Mouse (Mus musculus) cerebellum, adult 2 months (tissue): ENCODE results near the gene Des. TPM values are rescaled to one million over a fixed set of nuclear protein-coding genes. Genes with fewer than 3 reads are reported as not detected.

Experiments
- DNase-seq, 2 experiments: peaks; one replicate each; pipeline ENCODE4 v3.0.0; 2021
- H3K27ac ChIP-seq: fragments of 200-500 bp; 2 replicates; pipeline ENCODE4 v1.5.1; 2012; ENCODE audit warnings: low read length, control low read depth, inconsistent platforms; ENCODE audit not compliant: insufficient read depth
- H3K27me3 ChIP-seq: fragments of 200-500 bp; 2 replicates; pipeline ENCODE4 v1.6.1; 2012; ENCODE audit warnings: inconsistent platforms, mild to moderate bottlenecking, low read length, moderate library complexity; ENCODE audit not compliant: control insufficient read depth, insufficient read depth
- H3K4me1 ChIP-seq: fragments of 200-500 bp; 2 replicates; pipeline ENCODE4 v1.6.1; 2011; ENCODE audit warnings: low read length; ENCODE audit not compliant: control insufficient read depth, insufficient read depth
- H3K4me3 ChIP-seq: fragments of 200-500 bp; replicated peaks from 2 replicates; pipeline ENCODE3; 2011; ENCODE audit warnings: mild to moderate bottlenecking, low read depth, low read length, control low read depth; ENCODE audit not compliant: insufficient read depth
- CTCF ChIP-seq: fragments of 200-500 bp; IDR thresholded peaks from 2 replicates; pipeline ENCODE4 v1.5.1; 2011; ENCODE audit warnings: low read depth, mild to moderate bottlenecking, control low read depth, low read length, moderate library complexity, borderline replicate concordance; ENCODE audit not compliant: insufficient read depth
- POLR2A ChIP-seq: fragments of 200-500 bp; IDR thresholded peaks from 2 replicates; pipeline ENCODE4 v1.6.1; 2011; ENCODE audit warnings: low read length, control low read depth, borderline replicate concordance; ENCODE audit not compliant: insufficient read depth
- WGBS: fragments of 180-500 bp; shearing (Covaris S2); methylation state at CpG from one replicate; pipeline ENCODE4 v1.1.7; 2018; 5-methylcytosine and 5-hydroxymethylcytosine counted together
- polyA plus RNA-seq: library from polyadenylated mRNA; depleted of rRNA; stranded (reverse); fragments of >200 nt; gene quantifications from 2 replicates; pipeline ENCODE4 v1.2.3, GENCODE M21; 2012

Gene Des
- polyA plus RNA-seq, 1 experiment: 2.1 TPM

DNA sequence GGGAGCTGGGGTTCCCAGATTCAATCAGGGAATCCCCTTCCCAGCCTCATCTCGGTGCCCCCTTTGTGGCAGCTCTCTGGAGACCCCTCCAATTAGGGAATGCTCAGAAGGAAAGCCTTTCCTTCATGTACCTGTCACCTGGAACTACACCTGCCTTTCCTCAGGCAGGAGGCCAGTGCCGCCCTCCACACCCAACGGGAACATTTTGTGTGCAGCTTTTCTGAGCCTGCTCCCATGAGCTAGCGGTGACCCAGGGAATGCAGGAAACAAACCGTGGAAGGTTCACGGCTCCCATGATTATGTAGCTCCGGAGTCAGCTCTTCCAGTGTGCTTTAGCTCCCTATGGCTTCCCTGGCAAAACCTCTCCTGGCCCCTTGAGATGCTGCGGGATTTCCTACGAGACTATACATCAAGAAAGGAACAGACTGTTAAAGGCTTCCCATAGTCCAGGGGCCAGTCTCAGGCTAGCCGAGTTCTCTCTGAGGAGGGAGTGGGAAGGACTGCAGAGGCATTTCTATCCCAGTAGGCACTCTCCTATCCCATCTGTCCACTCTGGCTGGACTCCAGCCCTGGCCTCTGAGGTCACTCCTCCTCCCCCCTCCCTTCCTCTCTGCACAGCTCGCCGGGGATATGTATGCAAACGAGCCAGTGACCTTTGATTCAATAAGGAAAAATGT lies 10.0 kb downstream of the Des start:
- peak; percentile 99 for DNase-seq
- Histone ChIP-seq H3K4me3 (peak overlapping the region; percentile 56), H3K4me1 (peaks cover 52% of the 10 kb centered on the region), H3K27me3 (no peaks in the 10 kb centered on the region), H3K27ac (peak overlapping the region; percentile 98)
- WGBS: 4% methylated on average over 13 of the region's 13 CpGs
- TF ChIP-seq POLR2A (peak; percentile 66; the same call in 1 of the 2 replicates), CTCF (0 out of 2 replicates have a peak, but pooled peaks have one; percentile 26)

DNA sequence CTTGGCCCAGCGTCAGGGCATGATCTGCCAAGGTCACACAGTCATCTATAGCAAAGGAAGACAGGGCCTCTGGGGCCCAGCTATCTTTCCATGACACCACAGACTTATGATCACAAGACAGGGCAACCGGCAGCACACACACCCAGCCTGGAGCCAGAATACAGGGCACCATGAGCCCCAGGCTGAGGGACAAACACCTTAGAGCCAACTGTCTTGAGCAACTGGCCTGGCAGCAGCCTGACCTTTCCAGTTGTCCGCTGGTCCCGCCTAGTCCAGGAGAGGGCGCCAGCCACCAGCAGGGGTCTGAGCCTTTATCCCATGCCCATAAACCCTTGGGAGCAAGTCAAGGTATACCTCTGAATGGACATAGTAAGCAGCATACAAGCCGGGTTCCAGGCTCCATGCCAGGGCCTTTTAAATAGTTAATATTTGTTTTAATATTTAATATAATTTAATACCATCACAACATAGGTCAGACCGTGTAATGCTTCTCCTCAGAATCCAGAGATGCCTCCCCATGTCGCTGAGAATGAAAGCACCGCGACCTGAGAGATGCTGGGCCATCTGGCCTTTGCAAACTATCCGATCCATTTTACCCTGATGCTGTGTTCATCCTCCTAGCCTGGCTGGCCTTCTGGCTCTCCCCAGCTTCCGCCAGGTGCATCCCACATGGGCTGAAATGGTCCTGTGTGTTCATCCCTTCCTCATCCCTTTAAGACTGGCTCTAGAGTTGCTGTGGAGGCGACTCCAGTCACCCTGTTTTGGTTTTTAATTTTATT lies 11.4 kb downstream of the Des start:
- peaks cover 41% of the 10 kb centered on the region for H3K4me1 ChIP-seq
- H3K27ac ChIP-seq: peak overlapping the region; percentile 92
- TF ChIP-seq POLR2A (no peak), CTCF (peak; percentile 49; the same call in 1 of the 2 replicates)
- no peaks in the 10 kb centered on the region for H3K27me3 ChIP-seq
- DNase-seq: peak; percentile 77 to 80
- H3K4me3 ChIP-seq: no peak overlapping the region
- WGBS: 22% methylated on average over 13 of the region's 13 CpGs

DNA sequence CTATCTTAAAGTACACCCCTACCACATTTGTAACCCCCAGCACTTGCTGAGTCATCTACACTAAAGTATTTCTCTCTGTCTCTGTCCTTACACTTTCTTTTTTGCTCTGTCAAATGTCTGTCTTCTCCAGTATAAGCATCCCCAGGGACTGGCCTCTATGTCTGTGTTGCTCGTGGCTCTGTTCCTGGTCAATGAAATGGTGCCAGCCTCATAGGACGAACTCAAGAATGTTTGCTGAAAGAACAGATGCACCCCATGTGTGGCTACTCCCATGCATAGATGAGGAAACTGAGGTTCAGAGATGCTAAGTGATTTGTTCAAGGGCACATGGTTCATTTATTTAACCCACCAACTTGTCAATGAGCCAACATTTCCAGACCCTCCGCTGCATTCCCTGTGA lies 12.3 kb downstream of the Des start:
- Histone ChIP-seq H3K27me3 (no peaks in the 10 kb centered on the region), H3K4me3 (no peak overlapping the region), H3K4me1 (peaks cover 32% of the 10 kb centered on the region), H3K27ac (no peak overlapping the region; the same call in 1 of the 2 replicates)
- no peak for TF ChIP-seq CTCF
- peak in 1 of 2 experiments; percentile 26 for DNase-seq
- WGBS: 34% methylated on average over 3 of the region's 3 CpGs

DNA sequence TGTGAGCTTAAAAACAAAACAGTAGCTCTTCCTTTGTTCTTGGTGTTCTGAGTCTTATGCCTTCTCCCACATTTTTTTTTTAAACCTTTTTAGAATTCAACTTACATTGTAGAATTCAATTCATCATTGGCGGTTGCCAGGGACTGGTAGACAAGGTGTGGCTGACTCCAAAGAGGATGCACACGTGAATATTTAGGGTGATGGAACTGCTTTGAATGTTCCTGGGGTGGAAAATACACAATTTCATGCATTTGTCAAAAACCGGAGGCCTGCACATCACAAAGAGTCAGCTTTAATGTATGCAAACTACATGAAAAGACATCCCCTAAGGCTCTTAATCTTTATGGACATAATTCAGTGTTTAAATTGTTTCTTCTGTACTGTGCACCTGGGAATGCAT lies 13.1 kb downstream of the Des start:
- Histone ChIP-seq H3K27ac (no peak overlapping the region), H3K4me3 (no peak overlapping the region), H3K4me1 (peaks cover 27% of the 10 kb centered on the region), H3K27me3 (no peaks in the 10 kb centered on the region)
- DNase-seq: peak in 1 of 2 experiments; percentile 6
- TF ChIP-seq CTCF: no peak
- TF ChIP-seq POLR2A: no peak
- 77% methylated on average over 3 of the region's 3 CpGs for WGBS

DNA sequence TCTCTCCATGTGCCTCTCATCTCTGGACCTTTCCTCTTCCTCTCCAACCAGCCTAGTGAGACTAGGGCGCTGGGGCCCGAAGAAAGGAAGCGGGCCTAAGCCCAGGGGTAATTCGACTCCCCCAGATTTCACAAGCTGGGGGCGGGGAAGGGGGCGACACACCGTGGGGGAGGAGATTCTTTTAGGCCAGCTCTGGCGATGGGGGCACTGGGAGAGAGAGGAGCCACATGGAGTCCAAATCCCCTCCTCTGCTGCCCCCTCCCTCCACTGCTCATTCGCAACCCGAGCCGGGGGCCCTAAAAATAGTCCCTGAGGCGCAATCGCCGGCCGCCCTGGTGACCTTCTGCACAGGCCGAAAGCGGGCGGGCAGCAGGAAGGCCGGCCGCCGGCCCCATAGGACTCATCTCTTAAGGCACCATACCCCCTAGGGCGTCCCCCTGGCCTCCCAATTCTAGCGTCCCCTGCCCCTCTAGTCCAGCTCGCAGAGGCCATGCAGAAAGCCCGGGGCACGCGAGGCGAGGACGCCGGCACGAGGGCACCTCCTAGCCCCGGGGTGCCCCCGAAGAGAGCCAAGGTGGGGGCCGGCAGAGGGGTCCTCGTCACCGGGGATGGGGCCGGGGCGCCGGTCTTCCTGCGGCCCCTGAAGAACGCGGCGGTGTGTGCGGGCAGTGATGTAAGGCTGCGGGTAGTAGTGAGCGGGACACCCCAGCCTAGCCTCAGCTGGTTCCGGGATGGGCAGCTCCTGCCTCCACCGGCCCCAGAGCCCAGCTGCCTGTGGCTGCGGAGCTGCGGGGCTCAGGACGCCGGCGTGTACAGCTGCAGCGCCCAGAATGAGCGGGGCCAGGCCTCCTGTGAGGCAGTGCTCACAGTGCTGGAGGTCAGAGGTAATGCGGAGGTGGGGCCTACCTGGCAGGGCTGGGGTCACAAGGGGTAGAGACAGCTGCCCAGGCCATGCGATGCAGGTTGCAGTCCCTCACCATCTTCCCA lies 15.1 kb downstream of the Des start, which contains the start of gene Speg:
TSS of gene Speg (plus strand) at position 348 of the 987 bp plus-strand sequence.
- no peaks in the 10 kb centered on the region for H3K27me3 ChIP-seq
- DNase-seq: peak in 1 of 2 experiments; percentile 22
- H3K27ac ChIP-seq: no peak within 1 kb of the TSS
- TF ChIP-seq POLR2A (no peak), CTCF (no peak)
- no peak within 1 kb of the TSS for H3K4me3 ChIP-seq
- H3K4me1 ChIP-seq: peaks cover 32% of the 10 kb centered on the region
- 42% methylated on average over 57 of the region's 57 CpGs for WGBS

DNA sequence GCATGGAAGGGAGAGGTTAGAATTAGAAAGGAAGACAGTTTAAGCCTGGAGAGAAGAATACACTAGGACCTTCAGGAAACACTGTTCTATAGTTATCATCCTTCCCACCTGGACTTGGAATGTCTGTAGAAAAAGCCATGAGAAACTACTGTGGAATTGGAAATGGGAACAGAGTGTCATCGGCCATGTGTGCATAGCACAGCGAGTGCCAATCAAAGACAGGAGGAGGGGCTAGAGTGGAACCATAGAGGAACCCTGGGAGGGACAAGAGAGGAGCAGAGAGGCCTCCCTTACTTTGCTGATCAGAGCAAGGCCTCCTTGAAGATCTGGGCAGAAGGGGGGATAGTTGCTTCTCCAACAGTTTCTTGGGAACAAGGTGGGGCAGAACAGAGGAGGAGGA lies 19.1 kb downstream of the Des start:
- no peak for DNase-seq
- WGBS: 51% methylated on average over 2 of the region's 2 CpGs
- no peak overlapping the region; the same call in 1 of the 2 replicates for H3K27ac ChIP-seq
- H3K27me3 ChIP-seq: no peaks in the 10 kb centered on the region
- peaks cover 31% of the 10 kb centered on the region for H3K4me1 ChIP-seq
- TF ChIP-seq CTCF (no peak), POLR2A (no peak)
- H3K4me3 ChIP-seq: no peak overlapping the region

DNA sequence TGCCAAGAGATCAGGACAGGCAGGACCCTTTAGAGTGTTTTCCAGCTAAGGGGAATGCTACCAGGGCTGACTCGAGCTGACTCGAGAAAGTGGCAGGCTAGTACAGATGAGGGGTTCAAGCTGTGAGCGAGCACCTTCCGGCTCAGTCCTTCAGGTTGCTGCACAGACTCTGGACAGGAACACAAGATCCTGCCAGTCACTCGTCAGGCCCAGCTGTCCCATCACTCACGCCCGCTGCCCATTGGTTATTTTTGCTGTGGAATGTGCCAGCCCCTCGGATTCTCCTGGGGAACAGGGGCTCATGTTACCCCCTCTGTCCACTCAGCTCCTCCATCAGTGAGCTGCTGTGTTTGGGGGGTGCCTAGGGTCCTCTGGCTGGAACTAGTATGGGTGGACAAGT lies 19.8 kb downstream of the Des start:
- TF ChIP-seq POLR2A: no peak
- no peak for TF ChIP-seq CTCF
- WGBS: 49% methylated on average over 8 of the region's 8 CpGs
- H3K4me1 ChIP-seq: peaks cover 38% of the 10 kb centered on the region

More for the DNA sequence above, 19.8 kb downstream of the Des start:
- no peak for DNase-seq
- H3K4me3 ChIP-seq: no peak overlapping the region
- no peaks in the 10 kb centered on the region for H3K27me3 ChIP-seq
- no peak overlapping the region for H3K27ac ChIP-seq
